Mouse (Mus musculus) midbrain, embryonic 14.5 days (tissue): ENCODE results near the gene Acads. TPM values are rescaled to one million over a fixed set of nuclear protein-coding genes. Genes with fewer than 3 reads are reported as not detected.

Experiments used
- ATAC-seq: fragments of 200-750 bp; cut with Nextera tagmentation; 2 replicates; pipeline ENCODE4 v1.8.0; 2017; ENCODE audit warnings: moderate number of reproducible peaks, moderate library complexity; ENCODE audit not compliant: low FRiP score, low TSS enrichment
- DNase-seq: peaks from one replicate; pipeline ENCODE4 v3.0.0-alpha.2; 2015
- H3K27ac ChIP-seq: fragments of 300-500 bp; sonication (generic); replicated peaks from 2 replicates; pipeline ENCODE4 v1.5.1; 2014; ENCODE audit warnings: mild to moderate bottlenecking, low read depth, low read length, moderate library complexity
- H3K27me3 ChIP-seq: fragments of 300-500 bp; sonication (generic); 2 replicates; pipeline ENCODE4 v1.6.1; 2014; ENCODE audit warnings: low read length, control low read depth, mixed read lengths; ENCODE audit not compliant: control insufficient read depth, insufficient read depth
- H3K36me3 ChIP-seq: fragments of 300-500 bp; sonication (generic); 2 replicates; pipeline ENCODE4 v1.6.1; 2014; ENCODE audit warnings: low read length, control low read depth; ENCODE audit not compliant: control insufficient read depth, insufficient read depth
- H3K4me1 ChIP-seq: fragments of 300-500 bp; sonication (generic); 2 replicates; pipeline ENCODE4 v1.6.1; 2014; ENCODE audit warnings: mild to moderate bottlenecking, antibody characterized with exemption, low read length, control low read depth; ENCODE audit not compliant: control insufficient read depth, insufficient read depth
- H3K4me2 ChIP-seq: fragments of 300-500 bp; sonication (generic); 2 replicates; pipeline ENCODE4 v1.6.1; 2014; ENCODE audit warnings: mild to moderate bottlenecking, low read length, moderate library complexity
- H3K4me3 ChIP-seq: fragments of 300-500 bp; sonication (generic); replicated peaks from 2 replicates; pipeline ENCODE4 v1.5.1; 2014; ENCODE audit warnings: low read depth, low read length
- H3K9ac ChIP-seq: fragments of 300-500 bp; sonication (generic); replicated peaks from 2 replicates; pipeline ENCODE4 v1.6.1; 2014; ENCODE audit warnings: mild to moderate bottlenecking, low read length, moderate library complexity
- H3K9me3 ChIP-seq: fragments of 300-500 bp; sonication (generic); 2 replicates; pipeline ENCODE4 v1.6.1; 2016; ENCODE audit warnings: low read length, control low read depth, mixed read lengths; ENCODE audit not compliant: control insufficient read depth
- WGBS: fragments of 180-500 bp; shearing (Covaris S2); extraction: QIAGEN DNeasy Blood & Tissue Kit; methylation state at CpG from one replicate; pipeline ENCODE4 v1.1.7; 2014; 5-methylcytosine and 5-hydroxymethylcytosine counted together
- polyA plus RNA-seq: library from polyadenylated mRNA; unstranded; fragments of >200 nt; fragmentation: Nextera tagmentation; extraction: Ambion mirVana; gene quantifications from 2 replicates; pipeline ENCODE4 v1.2.1, GENCODE M21; 2014

Acads gene
- polyA plus RNA-seq, 1 experiment from 2014 or later = 14.6 TPM

GRCm38 (mm10) chr5:115133358-115134066 lies 14.4 kb upstream of the Acads start:
- Histone ChIP-seq H3K4me1 (peaks cover 21% of the 10 kb centered on the region), H3K9me3 (no peaks in the 10 kb centered on the region), H3K27ac (no peak overlapping the region), H3K4me2 (peak overlapping the region; percentile 81), H3K9ac (peak overlapping the region; percentile 45; the same call in 1 of the 2 replicates), H3K4me3 (peak overlapping the region; percentile 85), H3K27me3 (no peaks in the 10 kb centered on the region), H3K36me3 (peaks cover 16% of the 10 kb centered on the region)
- 64% methylated on average over 6 of the region's 6 CpGs for WGBS
- ATAC-seq (no peak), DNase-seq (no peak)

DNA sequence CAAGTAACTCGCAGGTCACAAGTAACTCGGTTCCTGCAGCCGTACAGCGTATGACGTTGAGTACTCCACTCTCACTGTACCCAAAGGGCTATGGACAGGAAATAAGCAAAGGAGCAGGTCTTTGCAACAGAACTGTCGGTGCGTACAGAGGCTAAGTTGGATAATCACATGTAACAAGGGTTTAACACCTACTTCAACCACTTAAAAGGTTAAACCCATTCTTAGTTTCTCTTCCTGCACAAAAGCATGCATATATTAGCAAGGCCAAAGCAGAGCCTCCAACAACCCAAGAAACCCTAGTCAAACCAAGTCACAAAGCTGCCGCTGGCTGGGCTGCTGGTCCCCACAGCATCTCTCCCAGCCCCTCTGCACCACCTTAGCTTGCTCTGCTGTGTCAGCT lies 13.3 kb upstream of the Acads start:
- Histone ChIP-seq H3K4me1 (peaks cover 21% of the 10 kb centered on the region), H3K27ac (no peak overlapping the region), H3K9ac (no peak overlapping the region), H3K27me3 (no peaks in the 10 kb centered on the region), H3K4me3 (no peak overlapping the region), H3K36me3 (peaks cover 26% of the 10 kb centered on the region), H3K4me2 (peak overlapping the region; percentile 81; the same call in 1 of the 2 replicates), H3K9me3 (no peaks in the 10 kb centered on the region)
- ATAC-seq = no peak
- DNase-seq = no peak
- WGBS = 94% methylated on average over 8 of the region's 8 CpGs

DNA sequence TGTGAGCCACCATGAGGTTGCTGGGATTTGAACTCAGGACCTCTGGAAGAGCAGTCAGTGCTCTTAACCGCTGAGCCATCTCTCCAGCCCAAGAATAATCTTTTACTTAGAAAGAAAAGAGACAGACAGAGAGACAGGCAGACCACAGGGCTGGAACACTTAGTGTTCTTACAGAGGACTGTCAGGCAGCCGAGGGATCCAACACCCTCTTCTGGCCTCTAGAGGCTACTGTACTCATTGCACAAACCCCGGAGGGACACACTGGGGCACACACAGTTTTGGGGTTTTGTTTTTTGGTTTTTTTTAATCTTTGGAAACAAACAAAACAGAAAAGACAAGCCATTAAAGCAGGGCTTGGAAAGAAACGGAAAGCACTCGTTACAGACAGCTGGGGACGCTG lies 10.2 kb upstream of the Acads start:
- ATAC-seq = no peak
- Histone ChIP-seq H3K4me2 (no peak overlapping the region), H3K36me3 (peaks cover 57% of the 10 kb centered on the region), H3K4me1 (peaks cover 21% of the 10 kb centered on the region), H3K4me3 (no peak overlapping the region), H3K9ac (no peak overlapping the region), H3K27me3 (no peaks in the 10 kb centered on the region), H3K27ac (no peak overlapping the region), H3K9me3 (no peaks in the 10 kb centered on the region)
- no peak for DNase-seq
- WGBS = 89% methylated on average over 6 of the region's 6 CpGs

- no peak overlapping the region for H3K27ac ChIP-seq
- H3K9me3 ChIP-seq = no peaks in the 10 kb centered on the region
- H3K4me1 ChIP-seq = peaks cover 4% of the 10 kb centered on the region
- H3K4me3 ChIP-seq = no peak overlapping the region
- DNase-seq = no peak
- H3K36me3 ChIP-seq = peaks cover 68% of the 10 kb centered on the region
- WGBS = 93% methylated on average over 22 of the region's 22 CpGs
- H3K27me3 ChIP-seq = no peaks in the 10 kb centered on the region
- ATAC-seq = no peak
- no peak overlapping the region for H3K4me2 ChIP-seq
- no peak overlapping the region for H3K9ac ChIP-seq
These were observed 8.5 kb upstream of the Acads start for GRCm38 (mm10) chr5:115127421-115128179.

DNA sequence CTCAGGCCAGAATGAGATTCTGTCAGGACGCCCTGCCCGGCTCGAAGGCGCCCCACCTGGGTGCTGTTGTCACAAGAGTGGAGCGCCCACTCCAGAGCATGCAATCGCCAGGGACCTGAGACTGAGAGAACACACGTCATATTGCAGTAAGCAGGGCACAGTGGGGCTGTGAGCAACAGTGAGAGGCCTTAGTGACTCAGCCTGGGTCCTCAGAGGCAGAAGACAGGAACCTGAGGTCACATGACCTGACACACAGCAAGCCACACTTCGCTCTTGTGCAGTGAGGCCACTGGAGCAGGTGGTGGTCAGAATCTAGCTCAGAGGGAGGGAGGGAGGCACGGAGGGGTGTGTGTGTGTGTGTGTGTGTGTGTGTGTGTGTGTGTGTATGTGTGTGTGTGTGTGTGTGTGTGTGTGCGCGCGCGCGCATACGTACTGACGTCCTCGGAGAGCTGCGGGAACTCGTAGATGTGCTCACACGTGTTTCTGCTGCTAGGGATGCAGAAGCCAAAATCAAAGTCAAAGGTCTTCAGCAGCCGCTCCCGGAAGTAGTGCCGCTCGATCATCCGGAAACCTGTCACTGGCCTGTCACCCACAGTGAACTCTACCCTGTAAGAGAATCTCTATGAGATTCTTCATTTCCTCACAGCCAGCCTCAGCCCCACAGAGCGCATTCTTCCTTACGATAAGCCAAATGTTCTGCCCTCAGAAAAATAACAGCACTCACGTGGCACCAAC lies 7.6 kb upstream of the Acads start:
- no peak overlapping the region for H3K4me2 ChIP-seq
- H3K27me3 ChIP-seq = no peaks in the 10 kb centered on the region
- H3K36me3 ChIP-seq = peaks cover 68% of the 10 kb centered on the region
- no peak for DNase-seq
- WGBS = 89% methylated on average over 28 of the region's 28 CpGs
- H3K4me3 ChIP-seq = no peak overlapping the region
- H3K27ac ChIP-seq = no peak overlapping the region
- no peak overlapping the region for H3K9ac ChIP-seq
- no peak for ATAC-seq
- no peaks in the 10 kb centered on the region for H3K4me1 ChIP-seq
- no peaks in the 10 kb centered on the region for H3K9me3 ChIP-seq

DNA sequence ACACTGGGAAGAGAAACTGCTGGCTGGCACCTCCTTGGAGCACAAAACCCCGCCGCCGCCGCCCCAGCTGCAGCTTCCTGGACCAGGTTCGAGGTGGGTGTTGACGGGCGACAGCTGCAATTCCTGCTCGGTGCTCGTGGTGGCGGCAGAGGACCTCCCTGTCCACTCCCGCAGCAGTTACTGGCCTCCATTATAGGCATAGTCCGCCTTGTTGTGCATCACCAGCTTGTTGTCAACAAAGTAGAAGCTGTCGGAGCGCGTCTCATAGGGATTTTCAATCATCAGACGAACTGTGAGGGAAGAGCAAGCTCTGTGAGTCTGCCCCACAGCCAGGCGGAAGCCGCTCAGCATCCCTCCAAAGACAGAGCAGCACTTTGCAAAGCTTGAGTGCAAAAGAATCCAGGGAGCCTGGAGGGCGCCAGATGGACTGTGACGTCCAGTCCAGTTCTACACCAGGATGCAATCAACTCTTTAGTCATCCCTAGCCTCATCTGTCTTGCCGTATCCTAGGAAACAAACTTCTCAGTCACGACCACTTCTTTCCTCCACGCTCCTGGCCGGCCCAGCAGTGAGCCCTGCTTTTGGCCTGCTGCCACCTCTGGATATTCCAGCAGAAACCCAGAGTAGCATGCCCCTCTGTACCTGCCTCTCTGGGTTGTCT lies 6.2 kb upstream of the Acads start:
- Histone ChIP-seq H3K27ac (0 out of 2 replicates have a peak overlapping the region, but pooled peaks have one; percentile 32), H3K36me3 (peaks cover 67% of the 10 kb centered on the region), H3K4me3 (no peak overlapping the region), H3K4me2 (no peak overlapping the region), H3K9ac (no peak overlapping the region; the same call in 1 of the 2 replicates), H3K27me3 (no peaks in the 10 kb centered on the region), H3K4me1 (no peaks in the 10 kb centered on the region), H3K9me3 (no peaks in the 10 kb centered on the region)
- DNase-seq (peak; percentile 88), ATAC-seq (peak; percentile 62; the same call in 1 of the 2 replicates)
- WGBS = 22% methylated on average over 24 of the region's 24 CpGs

DNA sequence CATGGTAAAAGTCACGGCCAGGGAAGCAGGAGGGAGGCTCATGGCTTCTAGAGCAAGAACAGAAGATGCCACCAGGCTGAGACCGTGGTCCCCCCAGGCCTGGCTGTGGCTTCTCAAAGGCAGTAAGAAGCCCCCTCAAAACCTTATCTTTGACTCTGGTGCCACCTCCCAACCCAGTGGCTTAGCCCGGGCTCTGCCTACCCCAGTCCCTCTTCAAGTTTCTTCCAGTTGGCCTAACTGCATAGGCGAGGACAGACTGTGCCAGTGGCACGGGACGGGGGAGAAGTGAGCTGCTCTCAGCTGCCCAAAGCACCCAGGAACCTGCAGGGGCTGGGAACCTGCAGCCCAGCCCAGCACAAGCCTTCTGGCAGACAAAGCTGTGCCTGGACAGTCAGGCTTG lies 5.5 kb upstream of the Acads start:
- DNase-seq = no peak
- 95% methylated on average over 6 of the region's 6 CpGs for WGBS
- Histone ChIP-seq H3K9ac (no peak overlapping the region), H3K4me1 (no peaks in the 10 kb centered on the region), H3K9me3 (no peaks in the 10 kb centered on the region), H3K4me3 (no peak overlapping the region), H3K4me2 (no peak overlapping the region), H3K27me3 (no peaks in the 10 kb centered on the region), H3K36me3 (peaks cover 60% of the 10 kb centered on the region), H3K27ac (no peak overlapping the region)
- no peak for ATAC-seq

- DNase-seq = no peak
- Histone ChIP-seq H3K4me1 (peaks cover 6% of the 10 kb centered on the region; the same call in 1 of the 2 replicates), H3K9me3 (no peaks in the 10 kb centered on the region), H3K9ac (no peak overlapping the region), H3K4me3 (no peak overlapping the region), H3K4me2 (no peak overlapping the region), H3K27me3 (no peaks in the 10 kb centered on the region), H3K27ac (no peak overlapping the region), H3K36me3 (peaks cover 27% of the 10 kb centered on the region)
- WGBS = 80% methylated on average over 5 of the region's 5 CpGs
- no peak for ATAC-seq
These were observed 1.8 kb upstream of the Acads start for GRCm38 (mm10) chr5:115120978-115121377.
